Mouse (Mus musculus): ENCODE data around the gene Gm14124. TPM values are rescaled to one million over a fixed set of nuclear protein-coding genes. Genes with fewer than 3 reads are reported as not detected.

The Gm14124 gene
- polyA plus RNA-seq (2015; fragmentation: Nextera tagmentation; extraction: Ambion mirVana) = 0.10 TPM in 1 of 2 replicates, not detected in the other

GRCm38 (mm10) chr2:150257291-150257690 is at the start of gene Gm14124:
TSS of gene Gm14124 (plus strand) at chr2:150257517.

GRCm38 (mm10) chr2:150217600-150218362 is 39.5 kb upstream of the Gm14124 start, which contains the start of gene Zfp937:
TSS of gene Zfp937 (plus strand) at chr2:150218073.

GRCm38 (mm10) chr2:150255491-150255890 is 1.8 kb upstream of the Gm14124 start, which contains the start of gene Gm21994:
TSS of gene Gm21994 (minus strand) at chr2:150255591.

Other genes starting within 250 kb of the Gm14124 start
- 8.7 and 9.4 TPM in 2 replicates for gene Zfp120, start 120.8 kb upstream of the Gm14124 start, polyA plus RNA-seq (2015; fragmentation: Nextera tagmentation; extraction: Ambion mirVana)
- gene Gm10770, start 77.8 kb upstream of the Gm14124 start, polyA plus RNA-seq (2015; fragmentation: Nextera tagmentation; extraction: Ambion mirVana) = not detected in 2 replicates
- gene Gm14139, start 75.8 kb upstream of the Gm14124 start, polyA plus RNA-seq (2015; fragmentation: Nextera tagmentation; extraction: Ambion mirVana) = not detected in 2 replicates
- 7.4 and 8.6 TPM in 2 replicates for gene Zfp937, start 39.4 kb upstream of the Gm14124 start, polyA plus RNA-seq (2015; fragmentation: Nextera tagmentation; extraction: Ambion mirVana)
- 3.1 and 4.0 TPM in 2 replicates for gene Gm21994, start 1.9 kb upstream of the Gm14124 start, polyA plus RNA-seq (2015; fragmentation: Nextera tagmentation; extraction: Ambion mirVana)
- gene Gm10130, start 66.2 kb downstream of the Gm14124 start, polyA plus RNA-seq (2015; fragmentation: Nextera tagmentation; extraction: Ambion mirVana) = 1.6 and 2.4 TPM in 2 replicates
- 14.1 and 14.3 TPM in 2 replicates for gene 3300002I08Rik, start 105.2 kb downstream of the Gm14124 start, polyA plus RNA-seq (2015; fragmentation: Nextera tagmentation; extraction: Ambion mirVana)
- gene Zfp442, start 194.0 kb downstream of the Gm14124 start, polyA plus RNA-seq (2015; fragmentation: Nextera tagmentation; extraction: Ambion mirVana) = 6.0 and 6.3 TPM in 2 replicates
- 0.08 and 0.12 TPM in 2 replicates for gene Zfp345, start 227.6 kb downstream of the Gm14124 start, polyA plus RNA-seq (2015; fragmentation: Nextera tagmentation; extraction: Ambion mirVana)